Comparison of ENCODE assay signal across 28 mouse cellular contexts in the genomic region with DNA sequence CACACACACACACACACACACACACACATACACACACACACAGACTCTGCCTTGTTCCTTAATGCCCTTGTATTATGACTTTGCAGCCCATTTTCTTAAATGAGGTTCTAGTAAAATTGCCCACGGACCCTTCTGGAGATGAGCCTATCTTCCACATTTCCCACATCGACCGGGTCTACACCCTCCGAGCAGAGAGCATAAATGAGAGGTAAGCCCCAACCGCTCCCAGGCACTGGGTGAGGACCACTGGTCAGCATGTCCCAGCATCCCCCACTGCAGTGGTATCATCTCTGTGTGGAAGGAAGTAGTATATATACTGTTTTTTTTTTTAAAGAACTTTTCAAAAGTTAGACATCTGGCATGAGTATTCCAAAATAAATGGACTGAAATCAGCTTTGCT.
"Had no signal": no experiment of that assay in that cellular context is flagged by ENCODE, and none has a peak within 500 bp of the region (broad histone marks: within the 10 kb centered on the region; RNA-seq: fewer than 3 reads in every experiment).

No protein-coding gene starts in this region.

- H3K9me3 ChIP-seq: heart, embryonic 12.5 days; hindbrain, embryonic 10.5 days; hindbrain, embryonic 12.5 days; kidney, embryonic 15.5 days; limb, embryonic 10.5 days; limb, embryonic 12.5 days; liver, embryonic 15.5 days had no signal

- H3K36me3 ChIP-seq: heart, embryonic 12.5 days; kidney, embryonic 15.5 days; limb, embryonic 10.5 days; limb, embryonic 12.5 days; liver, embryonic 13.5 days; liver, embryonic 15.5 days had no signal

- H3K9ac ChIP-seq: heart, embryonic 12.5 days; hindbrain, embryonic 12.5 days; hindbrain, embryonic 14.5 days; kidney, embryonic 15.5 days; limb, embryonic 12.5 days; liver, embryonic 13.5 days; liver, embryonic 15.5 days; liver, postnatal 0 days had no signal

- DNase-seq: gastrocnemius, postnatal 10 days; gastrocnemius, postnatal 25 days; heart, adult 18-20 months; heart, postnatal 10 days; heart, postnatal 4 days; kidney, adult 11 months; kidney, adult 2 months; kidney, adult 9 months; kidney, postnatal 14 days; kidney, postnatal 36 days; layer of hippocampus, adult 9-11 months; liver; liver, embryonic 13.5 days; liver, postnatal 0 days had no signal

- H3K27me3 ChIP-seq: heart, embryonic 12.5 days; hindbrain, embryonic 12.5 days; kidney, embryonic 15.5 days; limb, embryonic 12.5 days had no signal

- H3K4me3 ChIP-seq: heart, embryonic 10.5 days; heart, embryonic 12.5 days; hindbrain, embryonic 10.5 days; hindbrain, embryonic 12.5 days; kidney, embryonic 15.5 days; left cerebral cortex, adult 2 months; limb, embryonic 10.5 days; limb, embryonic 12.5 days; liver, embryonic 13.5 days; liver, embryonic 15.5 days had no signal

- H3K4me1 ChIP-seq: heart, embryonic 10.5 days; heart, embryonic 12.5 days; hindbrain, embryonic 10.5 days; hindbrain, embryonic 12.5 days; kidney, embryonic 15.5 days; limb, embryonic 10.5 days; limb, embryonic 12.5 days; liver, embryonic 13.5 days; liver, embryonic 15.5 days had no signal

- ATAC-seq: hindbrain, embryonic 16.5 days; intestine, embryonic 16.5 days; liver, postnatal 0 days had no signal

- H3K4me2 ChIP-seq: heart, embryonic 12.5 days; hindbrain, embryonic 12.5 days; hindbrain, embryonic 14.5 days; kidney, embryonic 15.5 days; limb, embryonic 12.5 days; liver, embryonic 11.5 days; liver, embryonic 13.5 days; liver, embryonic 15.5 days had no signal

- H3K27ac ChIP-seq: heart, embryonic 10.5 days; hindbrain, embryonic 10.5 days; hindbrain, embryonic 12.5 days; hindbrain, embryonic 14.5 days; kidney, embryonic 15.5 days; kidney, postnatal 0 days; left cerebral cortex, adult 2 months; limb, embryonic 10.5 days; liver, embryonic 13.5 days; liver, embryonic 15.5 days had no signal
